Mouse (Mus musculus): ENCODE measurements around the gene Ormdl3.
"Not testable (repeated sequence)": the region's sequence is repeated elsewhere in the genome, so short reads cannot be mapped to it uniquely, and the experiment has no call there.

GRCm38 (mm10) chr11:98635312-98635970, 48.3 kb upstream of the Ormdl3 start:
- peak; percentile 41 for TF ChIP-seq CTCF (IDR thresholded peaks at IDR 0.05; ENCODE audit: low read depth, low read length)
- not testable (repeated sequence) for TF ChIP-seq POLR2A (IDR thresholded peaks at IDR 0.05; ENCODE audit: insufficient read depth, low read length)
